Mouse (Mus musculus): ENCODE measurements around the gene Trpm4.
"Not testable (repeated sequence)": the region's sequence is repeated elsewhere in the genome, so short reads cannot be mapped to it uniquely, and the experiment has no call there.

Gene Trpm4

GRCm38 (mm10) chr7:45257063-45257840 lies 76.3 kb downstream of the Trpm4 start:
- no peak for DNase-seq (ENCODE audit: extremely low spot score, low spot score)

- not testable (repeated sequence) for DNase-seq (ENCODE audit: extremely low spot score, low spot score)
Observed at GRCm38 (mm10) chr7:45255822-45256221, 77.8 kb downstream of the Trpm4 start.

GRCm38 (mm10) chr7:45253806-45254205 lies 79.8 kb downstream of the Trpm4 start:
- DNase-seq (ENCODE audit: extremely low spot score, low spot score): no peak
